Mouse (Mus musculus): Measurements from ENCODE around the gene Hdgfl1. TPM values are rescaled to one million over a fixed set of nuclear protein-coding genes. Genes with fewer than 3 reads are reported as not detected.

Hdgfl1 gene
- not detected in 2 replicates for total RNA-seq (2015)
- not detected in 2 replicates for total RNA-seq (2017)

GRCm38 (mm10) chr13:26769955-26770354 lies at the start of gene Hdgfl1:
Gene Hdgfl1 (minus strand): TSS chr13:26770165.
- ATAC-seq (replicated peaks; ENCODE audit: poor library complexity), result no peak

GRCm38 (mm10) chr13:26795460-26795859 lies 25.5 kb upstream of the Hdgfl1 start:
- no peak for ATAC-seq (replicated peaks; ENCODE audit: poor library complexity)

DNA sequence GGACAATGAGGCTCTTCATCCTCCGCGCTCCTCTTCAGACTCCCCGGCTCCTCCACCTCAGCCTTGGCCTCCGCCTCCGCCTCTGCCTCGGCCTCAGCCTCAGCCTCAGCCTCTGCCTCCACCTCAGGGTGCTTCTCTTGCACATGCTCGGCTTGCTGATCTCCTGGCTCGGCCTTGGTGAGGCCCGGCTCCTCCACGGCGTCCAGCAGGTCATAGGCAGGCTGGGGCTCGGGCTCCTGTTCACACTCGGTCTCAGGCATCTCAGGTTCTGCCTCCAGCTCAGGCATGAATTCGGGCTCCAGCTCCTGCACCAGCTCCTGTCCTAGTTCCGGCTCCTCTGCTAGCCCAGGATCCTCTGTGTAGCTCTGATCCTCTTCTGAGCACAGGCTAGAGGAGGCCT lies 541 bp downstream of the Hdgfl1 start:
- no peak for ATAC-seq (replicated peaks; ENCODE audit: poor library complexity)

DNA sequence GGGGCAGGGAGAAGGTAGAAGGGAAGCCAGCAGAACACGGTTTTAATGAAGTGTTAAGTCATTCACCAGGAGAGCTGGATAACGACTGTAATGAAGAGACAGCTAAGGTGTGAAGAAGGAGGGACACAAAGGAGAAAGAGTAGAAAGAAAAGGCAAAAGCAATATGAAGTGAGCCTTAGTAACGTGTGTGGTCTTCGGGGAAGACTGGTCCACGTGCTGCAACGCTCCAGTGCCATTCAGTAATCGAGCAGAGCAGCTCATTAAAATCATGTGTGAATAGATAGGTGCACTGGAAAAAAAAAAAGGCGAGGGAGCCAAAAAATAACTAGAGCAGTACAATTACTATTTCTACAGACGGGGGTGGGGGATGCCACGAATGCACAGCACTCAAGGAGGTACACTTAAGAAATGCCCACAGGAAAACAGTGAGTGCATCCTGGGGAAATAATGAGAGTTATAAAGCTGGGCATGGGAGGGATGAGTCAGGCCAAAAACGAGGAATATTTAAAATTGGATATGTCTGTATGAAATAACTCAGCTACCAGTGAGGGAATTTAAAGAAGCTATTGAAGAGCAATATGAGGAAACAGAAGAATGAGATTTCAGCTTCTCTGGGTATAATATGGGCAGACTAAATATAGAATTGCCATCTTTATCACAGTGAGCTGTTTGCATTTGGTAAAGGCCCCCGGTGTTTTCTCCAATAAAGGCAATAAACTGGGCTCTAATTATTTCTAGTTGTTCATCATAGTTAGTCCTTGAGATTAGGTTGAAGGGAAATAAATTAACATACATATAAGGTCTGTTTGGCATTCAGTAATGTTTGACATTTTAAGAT lies 7.8 kb downstream of the Hdgfl1 start:
- ATAC-seq (replicated peaks; ENCODE audit: poor library complexity), result no peak

GRCm38 (mm10) chr13:26752863-26753262 lies 17.1 kb downstream of the Hdgfl1 start:
- ATAC-seq (replicated peaks; ENCODE audit: poor library complexity), result no peak

DNA sequence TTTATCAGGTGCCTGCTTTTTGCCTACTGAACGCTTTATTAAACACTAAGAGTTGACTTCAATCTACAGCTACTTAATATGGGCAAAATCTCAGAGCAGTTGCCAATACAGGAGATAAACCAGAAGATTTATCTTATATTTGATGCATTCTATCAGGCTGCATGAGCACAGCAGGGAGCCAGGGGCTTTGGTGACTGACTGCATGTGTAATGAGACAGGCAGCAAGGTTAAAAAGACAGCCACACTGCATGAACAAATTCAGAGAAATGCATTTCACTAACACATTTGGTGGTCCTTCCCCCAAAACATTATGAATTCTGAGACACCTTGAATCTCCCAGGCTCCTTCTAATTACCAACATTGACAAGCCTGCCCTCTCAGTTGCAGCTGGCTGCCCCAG lies 17.6 kb downstream of the Hdgfl1 start:
- no peak for ATAC-seq (replicated peaks; ENCODE audit: poor library complexity)

DNA sequence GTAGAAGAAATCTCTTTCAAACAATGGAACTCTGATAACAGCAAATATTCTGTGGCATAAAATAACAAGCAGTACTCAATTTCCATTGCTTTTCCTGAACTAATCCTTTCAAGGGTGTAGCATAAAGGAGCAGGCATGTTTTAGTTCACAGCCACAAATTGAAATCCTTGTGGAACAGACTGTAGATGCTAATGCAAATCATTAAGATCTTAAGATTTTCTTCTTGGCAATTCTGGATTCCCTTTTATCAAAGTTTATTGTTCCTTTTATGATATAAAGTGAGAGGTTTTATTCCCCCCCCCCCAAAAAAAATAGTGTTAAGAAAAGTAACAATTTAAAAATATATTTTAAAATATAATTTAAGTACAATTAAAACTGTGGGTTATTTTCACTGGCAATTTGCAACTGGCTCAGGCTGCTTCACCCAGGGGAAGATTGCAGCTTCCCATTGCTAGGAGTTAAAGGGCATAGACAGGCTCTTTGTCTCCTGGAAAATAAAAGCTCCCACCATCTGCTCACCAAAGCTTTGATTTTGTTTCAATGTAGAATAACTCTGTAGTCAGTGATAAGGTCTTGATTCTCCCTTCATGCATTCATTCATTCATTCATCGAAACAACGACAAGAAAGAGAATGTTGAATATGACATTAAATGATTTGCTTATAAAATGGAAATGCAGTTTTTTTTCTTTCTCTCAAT lies 24.1 kb downstream of the Hdgfl1 start:
- no peak for ATAC-seq (replicated peaks; ENCODE audit: poor library complexity)

- no peak for ATAC-seq (replicated peaks; ENCODE audit: poor library complexity)
These were observed 24.8 kb downstream of the Hdgfl1 start for GRCm38 (mm10) chr13:26745059-26745759.

DNA sequence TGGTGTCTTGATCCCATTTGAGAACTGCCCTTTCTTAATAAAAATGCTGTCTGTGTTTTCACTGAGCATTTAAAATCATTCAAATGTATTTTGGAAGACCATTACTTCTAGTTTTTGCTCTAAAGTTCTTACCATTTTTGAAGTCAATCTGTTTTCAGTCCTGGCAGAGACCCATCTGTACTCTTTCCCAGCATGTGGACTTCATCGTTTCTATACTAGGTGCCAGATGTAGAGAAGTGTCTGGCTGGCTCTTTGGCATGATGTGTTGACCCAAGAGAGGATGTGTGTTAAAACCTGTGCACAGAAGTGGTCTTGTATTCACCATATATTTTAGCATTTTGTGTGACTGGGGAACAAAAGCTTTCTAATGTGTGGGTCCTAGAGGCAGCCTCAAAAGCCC lies 25.9 kb downstream of the Hdgfl1 start:
- no peak for ATAC-seq (replicated peaks; ENCODE audit: poor library complexity)

DNA sequence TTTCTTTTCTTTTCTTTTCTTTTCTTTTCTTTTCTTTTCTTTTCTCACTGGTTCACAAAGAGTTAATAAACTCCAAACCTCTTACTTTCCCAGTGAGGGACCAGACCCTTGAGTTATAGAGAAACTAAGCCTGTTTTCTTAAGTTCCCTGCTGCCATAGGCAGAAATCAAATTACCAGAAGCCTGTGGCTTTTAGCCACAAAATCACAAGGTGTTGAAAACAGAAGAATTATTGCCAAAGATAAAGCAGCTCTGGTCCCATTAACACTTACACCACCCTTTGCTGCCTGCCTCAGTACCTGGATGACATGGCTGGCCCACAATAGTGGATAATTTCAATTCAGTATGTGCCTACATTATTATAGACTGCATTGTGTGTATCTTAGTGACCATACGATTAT lies 35.0 kb downstream of the Hdgfl1 start:
- ATAC-seq (replicated peaks; ENCODE audit: poor library complexity), result no peak

- ATAC-seq (replicated peaks; ENCODE audit: poor library complexity), result no peak
These were observed 45.7 kb downstream of the Hdgfl1 start for GRCm38 (mm10) chr13:26724250-26724649.

GRCm38 (mm10) chr13:26721333-26721732 lies 48.6 kb downstream of the Hdgfl1 start:
- ATAC-seq (replicated peaks; ENCODE audit: poor library complexity), result no peak

DNA sequence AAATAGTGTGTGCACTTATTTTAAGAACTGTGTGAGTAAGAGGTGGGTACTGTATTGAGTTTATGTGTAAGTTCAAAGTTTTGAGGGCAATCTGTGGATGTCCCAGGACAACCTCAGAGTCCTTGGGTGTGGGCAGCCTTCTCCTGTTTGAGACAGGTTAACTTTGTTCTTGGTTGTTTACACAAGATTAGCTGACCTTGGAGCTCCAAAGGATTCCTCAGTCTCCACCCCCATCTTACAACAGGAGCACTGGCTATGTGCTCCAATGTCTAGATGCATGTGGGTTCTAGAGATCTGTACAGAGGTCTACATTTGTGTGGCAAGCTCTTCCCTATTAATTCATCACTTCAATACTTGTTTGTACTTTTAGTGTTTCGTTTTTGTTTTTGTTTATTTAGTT lies 49.0 kb downstream of the Hdgfl1 start:
- no peak for ATAC-seq (replicated peaks; ENCODE audit: poor library complexity)

DNA sequence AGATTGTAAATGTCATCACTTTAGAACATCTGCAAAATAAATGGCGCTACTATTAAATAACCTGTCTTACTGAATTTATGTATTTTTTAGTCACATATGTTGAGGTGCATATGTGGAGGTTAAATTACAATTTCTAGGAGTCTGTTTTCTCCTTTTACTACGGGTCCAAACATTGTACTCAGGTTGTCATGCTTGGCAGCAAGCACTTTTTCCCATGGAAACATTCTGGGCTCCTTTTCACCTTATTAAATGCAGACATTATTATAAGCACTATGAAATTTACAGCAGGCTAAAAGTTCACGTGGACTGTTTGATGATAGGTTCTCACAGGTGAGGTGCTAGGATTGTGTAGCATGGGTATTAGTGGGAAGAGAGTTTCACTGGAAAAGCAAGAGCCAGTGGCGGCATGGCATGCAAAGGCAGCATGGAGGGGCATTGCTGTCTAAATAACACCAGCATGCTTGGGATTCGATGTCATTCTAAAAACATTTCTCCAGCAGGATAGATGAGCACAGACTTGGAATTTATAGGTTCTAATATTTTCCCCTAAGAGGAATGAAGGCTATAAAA lies 50.7 kb downstream of the Hdgfl1 start:
- no peak for ATAC-seq (replicated peaks; ENCODE audit: poor library complexity)
